Mouse (Mus musculus) kidney, adult 8-10 months (tissue): ENCODE data around the gene Ifnar2.

Experiments used
- DNase-seq, 2 experiments: peaks; one replicate each; pipeline ENCODE4 v3.0.0; 2022

Ifnar2 gene

GRCm38 (mm10) chr16:91395633-91396392 lies 23.2 kb downstream of the Ifnar2 start:
- DNase-seq = no peak

- no peak for DNase-seq
Measured at GRCm38 (mm10) chr16:91396844-91397537, 24.4 kb downstream of the Ifnar2 start.

- DNase-seq = no peak
Measured at GRCm38 (mm10) chr16:91398030-91398429, 25.4 kb downstream of the Ifnar2 start.

GRCm38 (mm10) chr16:91398944-91399343 lies 26.4 kb downstream of the Ifnar2 start:
- no peak for DNase-seq

- DNase-seq = no peak
Measured at GRCm38 (mm10) chr16:91401569-91402165, 29.1 kb downstream of the Ifnar2 start.

GRCm38 (mm10) chr16:91403784-91404183 lies 31.2 kb downstream of the Ifnar2 start:
- no peak for DNase-seq

GRCm38 (mm10) chr16:91404187-91404586 lies 31.6 kb downstream of the Ifnar2 start:
- no peak for DNase-seq

- DNase-seq = no peak
Measured at GRCm38 (mm10) chr16:91404828-91405577, 32.4 kb downstream of the Ifnar2 start.

- peak; percentile 75 to 83 for DNase-seq
Measured at GRCm38 (mm10) chr16:91405640-91406584, 33.3 kb downstream of the Ifnar2 start, which contains the start of gene Il10rb. TSS of gene Il10rb (plus strand) at chr16:91406164.

- peak; percentile 50 to 65 for DNase-seq
Measured at GRCm38 (mm10) chr16:91406585-91407220, 34.1 kb downstream of the Ifnar2 start.

GRCm38 (mm10) chr16:91413102-91413844 lies 40.7 kb downstream of the Ifnar2 start:
- DNase-seq = peak; percentile 65 to 85

GRCm38 (mm10) chr16:91415391-91416189 lies 43.0 kb downstream of the Ifnar2 start:
- peak in 1 of 2 experiments; percentile 47 for DNase-seq

GRCm38 (mm10) chr16:91416357-91416756 lies 43.8 kb downstream of the Ifnar2 start:
- DNase-seq = no peak

- DNase-seq = no peak
Measured at GRCm38 (mm10) chr16:91416938-91417337, 44.4 kb downstream of the Ifnar2 start.

- DNase-seq = peak in 1 of 2 experiments; percentile 81
Measured at GRCm38 (mm10) chr16:91418531-91418930, 45.9 kb downstream of the Ifnar2 start.

- DNase-seq = no peak
Measured at GRCm38 (mm10) chr16:91425816-91426215, 53.2 kb downstream of the Ifnar2 start.

GRCm38 (mm10) chr16:91426586-91426985 lies 54.0 kb downstream of the Ifnar2 start:
- DNase-seq = no peak

GRCm38 (mm10) chr16:91427461-91427860 lies 54.9 kb downstream of the Ifnar2 start:
- peak in 1 of 2 experiments; percentile 69 for DNase-seq

- DNase-seq = no peak
Measured at GRCm38 (mm10) chr16:91428259-91428865, 55.8 kb downstream of the Ifnar2 start.
